Mouse (Mus musculus): ENCODE measurements around the gene Micu2. TPM values are rescaled to one million over a fixed set of nuclear protein-coding genes. Genes with fewer than 3 reads are reported as not detected.
A peak's percentile ranks its signal among the peaks of the same experiment; 100 is the strongest.
"Not testable (repeated sequence)": the region's sequence is repeated elsewhere in the genome, so short reads cannot be mapped to it uniquely, and the experiment has no call there.

Micu2 gene
- total RNA-seq, 1 experiment from 2014 or later = 101 TPM

DNA sequence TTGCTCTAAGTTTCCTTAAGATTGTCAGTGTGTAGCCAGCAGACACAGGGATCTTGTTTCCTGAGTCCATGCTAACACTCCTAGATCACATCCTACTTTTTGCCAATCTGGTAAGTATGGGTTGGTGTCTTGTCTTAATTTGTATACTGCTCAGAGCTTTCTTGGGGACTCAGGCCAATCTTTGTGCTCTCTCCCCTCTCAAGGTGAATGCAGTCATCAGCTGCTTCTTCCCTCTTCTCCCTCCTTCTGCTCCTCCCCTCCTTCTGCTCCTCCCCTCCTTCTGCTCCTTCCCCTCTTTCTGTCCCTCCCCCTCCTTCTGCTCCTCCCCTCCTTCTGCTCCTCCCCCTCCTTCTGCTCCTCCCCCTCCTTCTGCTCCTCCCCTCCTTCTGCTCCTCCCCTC lies 87.3 kb downstream of the Micu2 start:
- not testable (repeated sequence) for ATAC-seq (replicated peaks in 1 of 2; ENCODE audit: insufficient read depth in 1 of 2, low FRiP score in 2 of 2, low TSS enrichment in 1 of 2, low read depth in 1 of 2, poor library complexity in 2 of 2, severe bottlenecking in 2 of 2)

- no peak for ATAC-seq (replicated peaks in 1 of 2; ENCODE audit: insufficient read depth in 1 of 2, low FRiP score in 2 of 2, low TSS enrichment in 1 of 2, low read depth in 1 of 2, poor library complexity in 2 of 2, severe bottlenecking in 2 of 2)
These were observed 87.7 kb downstream of the Micu2 start for GRCm38 (mm10) chr14:57911316-57911715.

DNA sequence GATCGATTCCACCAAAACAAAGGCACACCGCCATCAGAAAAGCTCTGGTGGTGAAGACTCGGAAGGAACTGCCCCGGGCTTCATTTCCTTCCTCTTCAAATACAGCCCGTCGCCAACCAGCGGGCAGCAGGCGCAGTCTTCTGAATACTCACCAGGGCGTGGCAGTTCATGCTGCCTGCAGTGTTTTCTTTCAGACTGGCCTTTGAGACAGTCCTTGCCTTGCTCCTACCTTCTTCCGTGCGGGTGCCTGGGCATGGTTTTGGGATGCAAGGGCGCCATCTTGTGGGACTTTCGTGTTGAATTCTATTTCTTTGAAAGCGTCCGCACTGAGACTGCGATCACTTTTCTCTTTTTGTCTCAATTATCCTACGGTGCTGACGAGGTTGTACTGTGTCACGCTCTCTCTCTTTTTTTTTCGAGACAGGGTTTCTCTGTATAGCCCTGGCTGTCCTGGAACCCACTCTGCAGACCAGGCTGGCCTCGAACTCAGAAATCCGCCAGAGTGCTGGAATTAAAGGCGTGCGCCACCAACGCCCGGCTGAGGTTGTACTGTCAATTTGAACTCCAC lies 88.5 kb downstream of the Micu2 start:
- ATAC-seq (replicated peaks in 1 of 2; ENCODE audit: insufficient read depth in 1 of 2, low FRiP score in 2 of 2, low TSS enrichment in 1 of 2, low read depth in 1 of 2, poor library complexity in 2 of 2, severe bottlenecking in 2 of 2) = peak; percentile 96 to 97

DNA sequence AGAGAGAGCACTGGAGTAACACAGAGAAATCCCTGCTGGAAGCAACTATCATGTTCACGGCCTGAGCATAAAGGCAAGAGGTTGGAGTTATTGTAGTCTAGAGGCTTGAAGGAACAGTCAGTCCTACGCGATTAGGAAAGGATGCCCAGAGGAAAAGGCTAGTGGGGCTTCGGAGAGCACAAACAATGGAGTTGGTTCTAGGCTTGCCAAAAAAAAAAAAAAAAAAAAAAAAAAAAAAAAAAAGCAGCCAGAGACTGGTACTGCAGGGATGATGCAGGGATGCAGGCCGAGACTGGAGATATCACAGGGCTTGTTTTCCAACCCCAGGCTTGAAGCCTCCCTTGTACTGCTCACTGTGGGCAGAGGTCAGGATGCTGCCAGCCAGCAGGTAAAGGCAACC lies 89.8 kb downstream of the Micu2 start:
- no peak for ATAC-seq (replicated peaks in 1 of 2; ENCODE audit: insufficient read depth in 1 of 2, low FRiP score in 2 of 2, low TSS enrichment in 1 of 2, low read depth in 1 of 2, poor library complexity in 2 of 2, severe bottlenecking in 2 of 2)

DNA sequence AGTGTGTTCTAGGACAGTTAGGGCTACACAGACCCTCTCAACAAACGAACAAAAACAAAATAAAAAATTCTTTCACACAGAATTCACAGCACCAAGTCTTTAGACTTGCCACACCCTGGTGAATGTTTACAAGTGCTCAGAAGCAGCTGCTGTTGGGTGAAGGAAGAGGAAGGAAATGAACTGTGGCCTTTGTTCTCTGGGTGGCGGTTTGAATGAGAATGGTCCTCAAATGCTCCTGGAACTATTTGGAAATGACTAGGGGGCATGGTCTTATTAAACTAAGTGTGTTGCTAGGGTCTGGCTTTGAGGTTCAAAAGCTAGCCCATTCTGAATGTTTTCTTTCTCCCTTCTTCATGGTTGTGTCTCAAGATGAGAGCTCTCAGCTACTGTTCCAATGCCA lies 90.6 kb downstream of the Micu2 start:
- 0 out of 4 replicates have a peak, but pooled peaks of 1 of the 2 experiments have one; percentile 17 for ATAC-seq (replicated peaks in 1 of 2; ENCODE audit: insufficient read depth in 1 of 2, low FRiP score in 2 of 2, low TSS enrichment in 1 of 2, low read depth in 1 of 2, poor library complexity in 2 of 2, severe bottlenecking in 2 of 2)

DNA sequence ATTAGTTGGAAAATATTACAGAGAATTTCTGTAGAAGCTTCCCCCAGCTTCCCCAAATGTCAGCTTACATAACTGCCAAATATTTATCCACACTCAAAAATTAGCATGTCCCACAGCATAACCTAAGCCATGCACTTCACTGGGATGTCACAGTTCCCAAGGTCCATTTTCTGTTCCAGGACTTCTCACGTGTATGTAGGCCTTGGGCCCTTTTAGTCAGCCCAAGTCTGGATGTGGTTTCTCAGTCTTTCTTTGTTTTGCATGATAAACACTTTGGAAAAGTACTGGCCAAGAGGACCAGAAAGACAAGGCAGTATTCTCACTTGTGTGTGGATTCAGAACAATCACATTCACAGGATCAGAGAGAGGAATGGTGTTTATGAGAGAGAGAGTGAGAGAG lies 97.1 kb downstream of the Micu2 start:
- ATAC-seq (replicated peaks in 1 of 2; ENCODE audit: insufficient read depth in 1 of 2, low FRiP score in 2 of 2, low TSS enrichment in 1 of 2, low read depth in 1 of 2, poor library complexity in 2 of 2, severe bottlenecking in 2 of 2) = no peak

GRCm38 (mm10) chr14:57896882-57897281 lies 102.2 kb downstream of the Micu2 start:
- no peak for ATAC-seq (replicated peaks in 1 of 2; ENCODE audit: insufficient read depth in 1 of 2, low FRiP score in 2 of 2, low TSS enrichment in 1 of 2, low read depth in 1 of 2, poor library complexity in 2 of 2, severe bottlenecking in 2 of 2)

GRCm38 (mm10) chr14:57896088-57896871 lies 102.8 kb downstream of the Micu2 start:
- ATAC-seq (replicated peaks in 1 of 2; ENCODE audit: insufficient read depth in 1 of 2, low FRiP score in 2 of 2, low TSS enrichment in 1 of 2, low read depth in 1 of 2, poor library complexity in 2 of 2, severe bottlenecking in 2 of 2) = 0 out of 4 replicates have a peak, but pooled peaks of 1 of the 2 experiments have one; percentile 21

- ATAC-seq (replicated peaks in 1 of 2; ENCODE audit: insufficient read depth in 1 of 2, low FRiP score in 2 of 2, low TSS enrichment in 1 of 2, low read depth in 1 of 2, poor library complexity in 2 of 2, severe bottlenecking in 2 of 2) = no peak
These were observed 104.7 kb downstream of the Micu2 start for GRCm38 (mm10) chr14:57894346-57894745.

- ATAC-seq (replicated peaks in 1 of 2; ENCODE audit: insufficient read depth in 1 of 2, low FRiP score in 2 of 2, low TSS enrichment in 1 of 2, low read depth in 1 of 2, poor library complexity in 2 of 2, severe bottlenecking in 2 of 2) = no peak
These were observed 106.1 kb downstream of the Micu2 start for GRCm38 (mm10) chr14:57892961-57893360.

DNA sequence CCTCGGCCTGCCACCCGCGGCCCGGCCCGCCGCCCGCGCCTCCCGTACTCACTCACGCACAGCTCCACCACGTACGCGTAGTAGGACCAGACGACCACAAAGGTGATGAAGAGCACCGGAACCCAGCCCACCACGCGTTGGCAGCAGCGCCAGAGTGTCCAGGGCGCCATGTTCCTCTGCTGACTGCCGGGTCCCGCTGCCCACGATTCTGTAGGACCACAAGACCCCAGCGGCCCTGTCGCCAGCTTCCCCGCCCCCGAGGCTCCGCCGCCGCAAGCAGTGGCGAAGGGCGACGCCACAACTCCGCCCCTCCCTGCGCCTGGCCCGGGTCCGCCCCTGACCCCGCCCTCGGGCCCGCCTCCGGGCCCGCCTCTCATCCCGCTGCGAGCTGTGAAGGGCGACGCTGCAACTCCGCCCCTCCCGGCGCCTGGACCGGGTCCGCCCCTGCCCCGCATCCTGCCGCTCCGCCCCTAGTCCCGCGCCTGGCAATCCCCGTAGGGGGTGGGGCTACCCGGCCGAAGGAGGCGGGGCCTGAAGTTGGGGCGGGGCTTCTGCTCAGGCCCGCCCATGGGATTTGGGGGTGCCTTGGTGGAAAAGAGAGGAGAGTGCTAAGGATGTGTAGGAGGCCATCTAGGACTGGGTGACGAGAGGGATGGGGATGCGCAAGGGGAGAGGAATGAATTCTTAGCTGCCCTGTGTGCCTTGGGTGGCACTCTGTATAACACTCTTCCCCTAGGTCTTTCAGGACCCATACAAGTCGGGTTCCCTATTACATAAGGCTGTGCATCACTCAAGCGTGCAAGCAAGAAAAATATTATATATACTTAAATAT lies 108.8 kb downstream of the Micu2 start, which contains the start of gene Zdhhc20:
Zdhhc20 (minus strand) TSS at position 266 of the 832 bp plus-strand sequence.
- peak; percentile 83 to 90 for ATAC-seq (replicated peaks in 1 of 2; ENCODE audit: insufficient read depth in 1 of 2, low FRiP score in 2 of 2, low TSS enrichment in 1 of 2, low read depth in 1 of 2, poor library complexity in 2 of 2, severe bottlenecking in 2 of 2)

DNA sequence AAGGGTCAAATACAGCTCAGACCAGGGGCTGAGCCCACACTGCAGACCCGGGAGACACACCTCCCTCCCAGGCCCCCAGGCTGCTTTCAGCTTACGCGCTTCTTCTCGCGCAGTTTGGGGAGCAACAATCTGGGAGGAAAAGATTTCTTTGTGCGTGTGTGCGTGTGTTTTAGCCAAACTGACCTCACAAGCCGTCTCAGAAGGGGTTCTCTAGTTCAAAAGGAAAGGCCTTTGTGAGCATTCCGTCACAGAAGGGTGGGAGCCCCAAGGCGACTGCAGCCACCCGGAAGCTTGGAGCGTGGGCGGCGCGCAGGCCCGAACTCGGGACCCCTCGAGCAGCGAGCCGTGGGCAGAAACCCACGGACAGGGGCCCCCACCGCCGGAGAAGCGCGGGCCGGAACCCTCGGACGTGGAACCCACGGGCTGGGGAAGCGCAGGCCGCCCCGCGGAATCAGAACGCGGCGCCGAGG lies 109.5 kb downstream of the Micu2 start:
- peak in 1 of 2 experiments; percentile 16; a peak in 1 of 4 replicates for ATAC-seq (replicated peaks in 1 of 2; ENCODE audit: insufficient read depth in 1 of 2, low FRiP score in 2 of 2, low TSS enrichment in 1 of 2, low read depth in 1 of 2, poor library complexity in 2 of 2, severe bottlenecking in 2 of 2)

DNA sequence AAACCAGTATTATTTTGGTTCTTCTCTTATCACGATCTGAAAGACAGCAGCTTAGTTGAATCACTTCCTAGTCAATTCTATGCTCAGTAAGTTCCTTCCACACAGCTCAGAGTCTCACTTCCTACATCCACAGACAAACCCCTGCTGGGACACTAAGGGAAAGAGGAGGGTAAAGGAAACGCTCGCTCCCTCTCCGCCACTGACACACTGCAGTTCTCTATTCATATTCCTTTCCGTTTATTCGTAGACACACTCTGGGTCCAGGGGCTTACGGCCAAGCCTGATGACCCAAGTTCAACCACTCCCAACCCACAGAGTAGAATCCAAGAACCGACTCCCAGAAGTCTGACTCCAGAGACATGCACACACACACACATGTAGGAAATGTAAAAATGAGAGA lies 111.9 kb downstream of the Micu2 start:
- 0 out of 4 replicates have a peak, but pooled peaks of 1 of the 2 experiments have one; percentile 16 for ATAC-seq (replicated peaks in 1 of 2; ENCODE audit: insufficient read depth in 1 of 2, low FRiP score in 2 of 2, low TSS enrichment in 1 of 2, low read depth in 1 of 2, poor library complexity in 2 of 2, severe bottlenecking in 2 of 2)

DNA sequence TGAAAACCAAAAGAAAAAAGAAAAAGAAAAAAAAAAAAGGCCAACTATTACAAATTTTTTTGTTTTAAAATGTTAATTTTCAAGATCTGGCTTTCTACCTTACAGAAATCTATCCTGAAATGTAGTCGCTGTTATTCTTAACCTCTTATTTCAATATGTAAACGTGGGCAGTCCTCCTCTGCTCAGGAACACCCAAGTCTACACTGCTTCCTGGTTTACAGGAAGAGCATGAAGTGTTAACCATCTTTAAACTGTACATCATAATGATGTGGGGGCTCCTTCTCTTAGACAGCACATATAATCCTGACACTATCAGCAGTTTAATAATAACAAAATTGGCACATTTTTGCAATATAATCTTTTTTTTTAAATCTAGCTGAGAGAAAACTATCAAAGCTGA lies 113.0 kb downstream of the Micu2 start:
- no peak for ATAC-seq (replicated peaks in 1 of 2; ENCODE audit: insufficient read depth in 1 of 2, low FRiP score in 2 of 2, low TSS enrichment in 1 of 2, low read depth in 1 of 2, poor library complexity in 2 of 2, severe bottlenecking in 2 of 2)

- no peak for ATAC-seq (replicated peaks in 1 of 2; ENCODE audit: insufficient read depth in 1 of 2, low FRiP score in 2 of 2, low TSS enrichment in 1 of 2, low read depth in 1 of 2, poor library complexity in 2 of 2, severe bottlenecking in 2 of 2)
These were observed 115.7 kb downstream of the Micu2 start for GRCm38 (mm10) chr14:57883341-57883740.

DNA sequence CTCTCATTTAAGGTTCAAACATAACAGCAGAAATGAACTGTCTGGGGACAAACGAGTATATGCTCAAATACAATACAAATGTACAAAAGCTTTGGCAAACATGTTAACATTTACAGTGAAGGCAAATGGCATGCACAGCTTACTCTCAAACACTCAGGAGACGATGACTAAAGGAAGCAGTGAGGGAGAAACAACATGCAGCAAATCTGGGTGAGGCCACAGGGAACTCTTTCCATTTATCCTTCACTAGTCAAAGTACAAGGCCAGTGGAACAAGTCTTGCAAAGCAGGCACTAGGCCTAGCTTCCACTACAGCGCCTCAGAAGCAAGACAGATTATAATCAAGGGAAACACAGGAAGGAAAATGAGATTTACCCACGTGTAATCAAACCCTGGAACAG lies 116.3 kb downstream of the Micu2 start:
- ATAC-seq (replicated peaks in 1 of 2; ENCODE audit: insufficient read depth in 1 of 2, low FRiP score in 2 of 2, low TSS enrichment in 1 of 2, low read depth in 1 of 2, poor library complexity in 2 of 2, severe bottlenecking in 2 of 2) = no peak

DNA sequence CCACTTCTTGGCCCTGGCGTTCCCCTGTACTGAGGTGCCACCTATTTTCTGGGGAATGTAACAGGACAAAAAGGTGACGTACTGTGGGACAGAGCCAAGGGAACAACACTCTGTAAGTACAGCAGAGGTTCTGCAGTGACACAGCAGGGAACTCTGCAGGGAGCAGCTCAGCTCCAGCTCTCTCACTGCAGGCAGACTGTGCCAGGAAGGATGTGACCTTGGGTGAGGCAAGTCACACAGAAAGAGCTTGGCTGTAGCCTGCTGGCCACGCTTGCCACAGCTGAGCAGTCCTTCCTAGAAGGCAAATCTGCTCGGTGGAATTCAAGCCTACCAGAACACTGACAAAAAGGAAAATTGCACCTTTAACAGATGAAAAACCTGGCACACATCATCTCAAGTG lies 117.3 kb downstream of the Micu2 start:
- peak; percentile 46 to 65; a peak in 2 of 4 replicates for ATAC-seq (replicated peaks in 1 of 2; ENCODE audit: insufficient read depth in 1 of 2, low FRiP score in 2 of 2, low TSS enrichment in 1 of 2, low read depth in 1 of 2, poor library complexity in 2 of 2, severe bottlenecking in 2 of 2)

GRCm38 (mm10) chr14:57881074-57881473 lies 118.0 kb downstream of the Micu2 start:
- no peak for ATAC-seq (replicated peaks in 1 of 2; ENCODE audit: insufficient read depth in 1 of 2, low FRiP score in 2 of 2, low TSS enrichment in 1 of 2, low read depth in 1 of 2, poor library complexity in 2 of 2, severe bottlenecking in 2 of 2)
